Mouse (Mus musculus) ES-E14 (cell line): ENCODE data around the gene Suz12. TPM values are rescaled to one million over a fixed set of nuclear protein-coding genes. Genes with fewer than 3 reads are reported as not detected.

Experiments used
- DNase-seq: peaks from one replicate; pipeline ENCODE4 v3.0.0-alpha.2; 2013; ENCODE audit warnings: low read depth, low spot score
- H3K27ac ChIP-seq: 2 replicates; pipeline ENCODE4 v1.5.1; 2012; ENCODE audit warnings: low read depth, mild to moderate bottlenecking, low read length, moderate library complexity, mixed read lengths; ENCODE audit not compliant: poor library complexity, insufficient read depth, severe bottlenecking
- H3K36me3 ChIP-seq: 2 replicates; pipeline ENCODE4 v1.6.1; 2012; ENCODE audit warnings: mild to moderate bottlenecking, low read length, moderate library complexity, mixed read lengths; ENCODE audit not compliant: control insufficient read depth, poor library complexity, insufficient read depth, severe bottlenecking
- H3K4me1 ChIP-seq, 2 experiments: fragments of 150-350 bp in 1 of 2; sonication (generic) in 1 of 2; 2 replicates each; pipeline ENCODE4 v1.6.1; 2012; ENCODE audit warnings: low read length in 2 of 2, mild to moderate bottlenecking in 1 of 2, mixed read lengths in 1 of 2; ENCODE audit not compliant: control insufficient read depth in 2 of 2, insufficient read depth in 2 of 2, poor library complexity in 1 of 2
- H3K4me3 ChIP-seq, 2 experiments: fragments of 150-350 bp in 1 of 2; sonication (generic) in 1 of 2; 2 replicates each; pipeline ENCODE4 v1.5.1; 2012; ENCODE audit warnings: low read length in 2 of 2, low read depth in 1 of 2, mild to moderate bottlenecking in 1 of 2, mixed read lengths in 1 of 2; ENCODE audit not compliant: insufficient read depth in 1 of 2, poor library complexity in 1 of 2, severe bottlenecking in 1 of 2
- H3K9ac ChIP-seq: 2 replicates; pipeline ENCODE4 v1.6.1; 2012; ENCODE audit warnings: low read depth, mild to moderate bottlenecking, low read length, mixed read lengths; ENCODE audit not compliant: poor library complexity, insufficient read depth, severe bottlenecking
- H3K9me3 ChIP-seq: fragments of 150-350 bp; sonication (generic); 2 replicates; pipeline ENCODE4 v1.6.1; 2012; ENCODE audit warnings: low read depth, mild to moderate bottlenecking, low read length; ENCODE audit not compliant: control insufficient read depth, insufficient read depth
- CHD2 ChIP-seq: IDR thresholded peaks from 2 replicates; pipeline ENCODE4 v1.6.1; 2014; ENCODE audit warnings: mild to moderate bottlenecking, low read depth, low read length, inconsistent platforms
- HCFC1 ChIP-seq: IDR thresholded peaks from 2 replicates; pipeline ENCODE4 v1.6.1; 2012; ENCODE audit warnings: low read length, inconsistent platforms, borderline replicate concordance; ENCODE audit not compliant: insufficient read depth
- MAFK ChIP-seq: IDR thresholded peaks from 2 replicates; pipeline ENCODE4 v1.6.1; 2014; ENCODE audit warnings: mild to moderate bottlenecking, low read depth, low read length, inconsistent platforms; ENCODE audit not compliant: insufficient read depth
- ZC3H11A ChIP-seq: IDR thresholded peaks from 2 replicates; pipeline ENCODE4 v1.6.1; 2012; ENCODE audit warnings: low read depth, mild to moderate bottlenecking, inconsistent platforms, low read length, borderline replicate concordance
- ZNF384 ChIP-seq: IDR thresholded peaks from 2 replicates; pipeline ENCODE4 v1.6.1; 2012; ENCODE audit warnings: low read depth, low read length, inconsistent platforms
- in situ Hi-C, 2 experiments: fragments of 600-800 bp; cut with MboI; formaldehyde crosslinking; loops; one replicate each; pipeline ENCODE4 v1.15.1; 2025; ENCODE audit warnings: low sequenced_read_pairs in 2 of 2, inconsistent platforms in 1 of 2; ENCODE audit not compliant: unreplicated experiment in 2 of 2
- total RNA-seq: library from RNA; depleted of rRNA; stranded (reverse); fragments of 300-350 nt; gene quantifications from 2 replicates; pipeline ENCODE4 v1.2.3, GENCODE M21; 2012; rRNA removed

Gene Suz12
- total RNA-seq, 1 experiment: 93.2 TPM

DNA sequence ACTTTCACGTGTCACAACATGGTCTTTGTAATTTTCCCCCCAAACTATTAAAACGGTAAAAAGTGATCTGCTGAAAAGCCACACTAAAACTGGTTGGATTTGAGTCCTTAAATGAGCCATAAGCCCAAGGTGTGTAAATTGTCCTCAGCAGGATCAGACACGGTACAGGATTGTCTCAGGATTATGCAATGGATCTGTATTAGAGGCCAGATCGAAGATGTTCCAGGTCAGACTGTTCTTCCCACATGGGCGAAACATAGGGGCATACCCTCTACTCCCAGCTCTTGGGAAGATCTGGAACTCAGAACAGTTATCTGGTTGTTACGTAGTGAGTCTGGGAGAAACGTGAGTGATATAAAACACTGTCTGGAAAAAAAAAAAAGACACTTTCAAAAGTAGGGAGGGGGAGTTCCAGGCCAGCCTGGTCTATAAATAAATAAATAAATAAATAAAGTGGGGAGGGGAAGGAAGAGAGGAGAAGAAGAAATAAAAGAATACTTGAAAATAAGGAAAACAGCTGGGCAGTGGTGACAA lies 88.9 kb downstream of the Suz12 start:
- DNase-seq: no peak
- Histone ChIP-seq H3K27ac (no peak overlapping the region; the same call in 1 of the 2 replicates), H3K4me3 (peak overlapping the region in 1 of 2 experiments; percentile 82; a peak in 1 of 4 replicates), H3K9me3 (no peaks in the 10 kb centered on the region), H3K9ac (peak overlapping the region; percentile 30; the same call in 1 of the 2 replicates), H3K36me3 (peaks cover 4% of the 10 kb centered on the region; the same call in 1 of the 2 replicates), H3K4me1 (0 out of 4 replicates have a peak, but pooled peaks cover 0 to 2% of the 10 kb centered on the region in 2 experiments)
- in situ Hi-C loops: no loop called here
- TF ChIP-seq HCFC1 (no peak), MAFK (no peak), CHD2 (no peak), ZC3H11A (no peak), ZNF384 (no peak)

Other genes starting within 250 kb of the Suz12 start
- 54.3 and 79.7 TPM in 2 replicates for gene Utp6, start 30.7 kb upstream of the Suz12 start, total RNA-seq
- gene Crlf3, start 87.9 kb downstream of the Suz12 start, total RNA-seq: 55.3 and 57.3 TPM in 2 replicates
- 18.1 and 23.6 TPM in 2 replicates for gene Atad5, start 96.3 kb downstream of the Suz12 start, total RNA-seq
- 31.1 and 33.3 TPM in 2 replicates for gene Tefm, start 149.1 kb downstream of the Suz12 start, total RNA-seq
- 2.8 and 5.1 TPM in 2 replicates for gene Adap2, start 161.0 kb downstream of the Suz12 start, total RNA-seq
- gene Rnf135, start 190.7 kb downstream of the Suz12 start, total RNA-seq: 3.4 and 5.2 TPM in 2 replicates
- 29.1 and 38.8 TPM in 2 replicates for gene Rhot1, start 215.9 kb downstream of the Suz12 start, total RNA-seq